Mouse (Mus musculus) limb, embryonic 14.5 days (tissue): ENCODE data around the gene Arhgef5. TPM values are rescaled to one million over a fixed set of nuclear protein-coding genes. Genes with fewer than 3 reads are reported as not detected.

Experiments
- ATAC-seq: fragments of 200-750 bp; cut with Nextera tagmentation; 2 replicates; pipeline ENCODE4 v1.8.0; 2017; ENCODE audit warnings: low read depth, moderate number of reproducible peaks, moderate TSS enrichment; ENCODE audit not compliant: low FRiP score
- DNase-seq: peaks from one replicate; pipeline ENCODE4 v3.0.0-alpha.2; 2015; ENCODE audit warnings: low spot score
- H3K27ac ChIP-seq: fragments of 300-500 bp; sonication (generic); replicated peaks from 2 replicates; pipeline ENCODE4 v1.5.1; 2014; ENCODE audit warnings: low read depth, mild to moderate bottlenecking, low read length, moderate library complexity, mixed read lengths
- H3K27me3 ChIP-seq: fragments of 300-500 bp; sonication (generic); 2 replicates; pipeline ENCODE4 v1.6.1; 2014; ENCODE audit warnings: low read length, mixed read lengths; ENCODE audit not compliant: control insufficient read depth, insufficient read depth
- H3K36me3 ChIP-seq: fragments of 300-500 bp; sonication (generic); 2 replicates; pipeline ENCODE4 v1.6.1; 2014; ENCODE audit warnings: mild to moderate bottlenecking, low read length, moderate library complexity, mixed read lengths; ENCODE audit not compliant: control insufficient read depth, insufficient read depth
- H3K4me1 ChIP-seq: fragments of 300-500 bp; sonication (generic); 2 replicates; pipeline ENCODE4 v1.6.1; 2014; ENCODE audit warnings: antibody characterized with exemption, low read length, mixed read lengths; ENCODE audit not compliant: control insufficient read depth, insufficient read depth
- H3K4me2 ChIP-seq: fragments of 300-500 bp; sonication (generic); replicated peaks from 2 replicates; pipeline ENCODE4 v1.6.1; 2014; ENCODE audit warnings: low read depth, mild to moderate bottlenecking, low read length, moderate library complexity; ENCODE audit not compliant: severe bottlenecking
- H3K4me3 ChIP-seq: fragments of 300-500 bp; sonication (generic); replicated peaks from 2 replicates; pipeline ENCODE4 v1.5.1; 2014; ENCODE audit warnings: low read length
- H3K9ac ChIP-seq: fragments of 300-500 bp; sonication (generic); 2 replicates; pipeline ENCODE4 v1.6.1; 2014; ENCODE audit warnings: mild to moderate bottlenecking, low read depth, low read length, moderate library complexity; ENCODE audit not compliant: severe bottlenecking
- H3K9me3 ChIP-seq: fragments of 300-500 bp; sonication (generic); 2 replicates; pipeline ENCODE4 v1.6.1; 2016; ENCODE audit warnings: low read length; ENCODE audit not compliant: control insufficient read depth
- POLR2A ChIP-seq: fragments of 200-500 bp; IDR thresholded peaks from 2 replicates; pipeline ENCODE4 v1.8.0; 2012; ENCODE audit warnings: inconsistent platforms, mild to moderate bottlenecking, moderate library complexity, borderline replicate concordance; ENCODE audit not compliant: insufficient read depth, insufficient read length; ENCODE audit errors: extremely low read depth
- WGBS: fragments of 180-500 bp; shearing (Covaris S2); extraction: QIAGEN DNeasy Blood & Tissue Kit; methylation state at CpG from one replicate; pipeline ENCODE4 v1.1.7; 2014; 5-methylcytosine and 5-hydroxymethylcytosine counted together
- polyA plus RNA-seq, 2 experiments: library from polyadenylated mRNA; depleted of rRNA in 1 of 2; stranded (reverse) in 1 of 2; unstranded in 1 of 2; fragments of >200 nt; fragmentation: Nextera tagmentation in 1 of 2; extraction: Ambion mirVana in 1 of 2; gene quantifications; 2 replicates each; pipeline versions ENCODE4 v1.2.1 to v1.2.3; 2012 to 2014

Arhgef5 gene
- polyA plus RNA-seq, 2 experiments, result 11.6 to 23.0 TPM

DNA sequence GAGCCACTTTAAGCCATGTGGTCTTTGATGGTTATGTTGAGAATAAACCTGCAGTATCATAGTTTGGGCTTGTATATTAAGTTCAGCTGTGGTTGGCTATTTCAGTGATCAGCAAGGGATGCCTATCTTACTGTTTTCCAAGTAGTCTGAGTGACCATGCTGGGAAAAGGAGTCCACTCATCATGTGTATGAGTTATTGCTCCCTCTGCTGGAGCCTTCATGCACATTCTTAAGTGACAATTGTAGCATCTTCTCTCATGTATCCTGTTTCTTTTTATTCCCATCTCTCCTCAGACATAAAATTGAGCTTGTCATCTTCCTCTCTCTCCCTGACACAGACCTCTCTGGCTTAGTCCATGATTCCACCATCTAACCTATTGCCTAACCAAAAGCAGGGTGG lies 12.9 kb downstream of the Arhgef5 start:
- ATAC-seq (no peak), DNase-seq (no peak)
- TF ChIP-seq POLR2A, result no peak
- no peaks in the 10 kb centered on the region for H3K9me3 ChIP-seq
- H3K27ac ChIP-seq, result no peak overlapping the region
- H3K4me3 ChIP-seq, result no peak overlapping the region
- H3K36me3 ChIP-seq, result peaks cover 25% of the 10 kb centered on the region
- no peaks in the 10 kb centered on the region for H3K27me3 ChIP-seq
- no peaks in the 10 kb centered on the region for H3K4me1 ChIP-seq
- no peak overlapping the region for H3K9ac ChIP-seq
- H3K4me2 ChIP-seq, result no peak overlapping the region

DNA sequence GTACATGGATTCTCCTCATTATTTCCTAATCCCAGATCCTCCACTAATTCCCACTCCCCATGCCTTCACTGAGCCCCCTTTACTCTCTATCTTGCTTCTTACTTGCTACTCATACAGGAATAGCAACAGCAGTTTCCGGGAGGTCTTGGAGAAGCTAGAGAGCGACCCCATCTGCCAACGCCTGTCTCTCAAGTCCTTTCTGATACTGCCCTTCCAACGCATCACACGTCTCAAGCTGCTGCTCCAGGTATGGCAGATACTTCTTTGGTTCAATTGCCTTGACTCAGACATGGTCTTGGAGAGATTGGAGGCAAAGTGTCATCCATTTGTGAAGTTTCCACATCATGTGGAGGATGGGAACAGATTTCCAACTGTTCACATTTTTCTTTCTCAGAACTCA lies 15.1 kb downstream of the Arhgef5 start:
- Histone ChIP-seq H3K9ac (no peak overlapping the region), H3K4me1 (no peaks in the 10 kb centered on the region), H3K9me3 (no peaks in the 10 kb centered on the region), H3K27ac (no peak overlapping the region), H3K36me3 (peaks cover 28% of the 10 kb centered on the region), H3K4me3 (no peak overlapping the region), H3K27me3 (no peaks in the 10 kb centered on the region), H3K4me2 (no peak overlapping the region)
- WGBS, result 90% methylated on average over 5 of the region's 5 CpGs
- TF ChIP-seq POLR2A, result no peak
- ATAC-seq (no peak), DNase-seq (no peak)

GRCm38 (mm10) chr6:43292041-43292440 lies 26.7 kb downstream of the Arhgef5 start:
- no peak for TF ChIP-seq POLR2A
- WGBS, result 71% methylated on average over 3 of the region's 3 CpGs
- DNase-seq, result no peak
- Histone ChIP-seq H3K4me1 (0 out of 2 replicates have a peak, but pooled peaks cover 8% of the 10 kb centered on the region), H3K36me3 (peaks cover 10% of the 10 kb centered on the region), H3K9me3 (no peaks in the 10 kb centered on the region), H3K4me2 (no peak overlapping the region), H3K9ac (no peak overlapping the region), H3K27me3 (no peaks in the 10 kb centered on the region), H3K4me3 (no peak overlapping the region), H3K27ac (no peak overlapping the region)
- ATAC-seq, result no peak

- no peaks in the 10 kb centered on the region for H3K27me3 ChIP-seq
- 66% methylated on average over 6 of the region's 6 CpGs for WGBS
- peaks cover 10% of the 10 kb centered on the region for H3K36me3 ChIP-seq
- H3K9me3 ChIP-seq, result no peaks in the 10 kb centered on the region
- H3K9ac ChIP-seq, result no peak overlapping the region
- DNase-seq (no peak), ATAC-seq (no peak)
- no peak overlapping the region for H3K4me2 ChIP-seq
- H3K4me1 ChIP-seq, result 0 out of 2 replicates have a peak, but pooled peaks cover 8% of the 10 kb centered on the region
- H3K4me3 ChIP-seq, result no peak overlapping the region
- H3K27ac ChIP-seq, result no peak overlapping the region
- no peak for TF ChIP-seq POLR2A
Observed at GRCm38 (mm10) chr6:43292471-43293076, 27.2 kb downstream of the Arhgef5 start.

DNA sequence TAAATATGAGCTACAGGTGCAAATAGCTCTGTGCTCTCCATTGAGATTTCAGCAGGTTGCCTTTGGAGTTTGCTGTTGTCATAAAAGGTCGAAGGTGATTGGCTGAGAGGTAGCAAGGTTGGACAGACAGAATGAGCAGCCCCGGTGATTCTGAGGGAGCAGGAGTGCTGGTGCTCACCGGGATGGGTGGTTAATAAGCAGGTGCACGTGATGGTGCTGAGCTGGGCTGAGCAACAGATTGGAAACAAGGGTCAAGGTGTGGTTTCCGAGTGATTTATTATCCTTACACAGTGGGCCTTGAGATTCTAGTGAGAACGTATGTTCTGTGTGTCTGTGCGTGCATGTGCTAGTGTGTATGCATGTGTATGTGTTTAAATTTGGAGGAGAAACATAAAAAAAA lies 27.8 kb downstream of the Arhgef5 start:
- 0 out of 2 replicates have a peak, but pooled peaks cover 8% of the 10 kb centered on the region for H3K4me1 ChIP-seq
- H3K36me3 ChIP-seq, result peaks cover 10% of the 10 kb centered on the region
- no peaks in the 10 kb centered on the region for H3K27me3 ChIP-seq
- no peaks in the 10 kb centered on the region for H3K9me3 ChIP-seq
- TF ChIP-seq POLR2A, result no peak
- no peak overlapping the region for H3K27ac ChIP-seq
- ATAC-seq (no peak), DNase-seq (no peak)
- no peak overlapping the region for H3K9ac ChIP-seq
- 71% methylated on average over 7 of the region's 7 CpGs for WGBS
- H3K4me3 ChIP-seq, result no peak overlapping the region
- no peak overlapping the region for H3K4me2 ChIP-seq
